Mouse (Mus musculus): ENCODE measurements around the gene Ky.

GRCm38 (mm10) chr9:102499266-102499665 lies 6.3 kb upstream of the Ky start:
- TF ChIP-seq CTCF (IDR thresholded peaks at IDR 0.05; ENCODE audit: insufficient read depth, low read depth, low read length) (no peak), POLR2A (IDR thresholded peaks at IDR 0.05; ENCODE audit: insufficient read depth, low read depth, low read length) (no peak)

Data from olfactory bulb, adult 2 months (tissue).